In the genomic region with DNA sequence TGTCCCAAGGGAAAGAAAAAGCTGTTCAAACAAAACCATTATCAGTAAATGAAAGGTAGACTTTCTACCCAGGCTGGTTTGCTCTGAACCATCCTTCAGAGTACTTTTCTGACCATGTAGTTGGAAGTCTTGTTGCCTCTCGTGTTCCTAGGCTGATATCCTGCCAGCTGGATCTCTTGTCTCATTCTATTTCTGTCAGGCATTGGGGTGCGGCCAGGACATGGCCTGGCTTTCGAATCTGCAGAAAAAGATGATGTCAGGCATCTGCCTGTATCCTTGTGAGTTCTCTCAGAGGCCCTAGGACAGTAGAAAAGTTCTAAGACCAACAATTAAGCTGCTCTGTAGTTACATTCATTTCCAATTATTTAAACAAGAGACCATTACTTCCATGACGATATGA, we compare ENCODE assay signal across 22 mouse cellular contexts. TPM values are rescaled to one million over a fixed set of nuclear protein-coding genes. Genes with fewer than 3 reads are reported as not detected.
DNase-seq lines count a peak whose midpoint lies in the region; ATAC-seq and TF ChIP-seq lines count a peak whose summit lies in the region.
"Had no signal": no experiment of that assay in that cellular context is flagged by ENCODE, and none has a peak within 500 bp of the region (broad histone marks: within the 10 kb centered on the region; RNA-seq: fewer than 3 reads in every experiment).

No protein-coding gene starts in this region.

- ATAC-seq in hindbrain, postnatal 0 days = no peak
- ATAC-seq: activated CD4-positive, CD25-positive, alpha-beta regulatory T cell, adult 4 months; forebrain, embryonic 14.5 days; midbrain, embryonic 16.5 days had no signal

- no peaks in the 10 kb centered on the region for H3K36me3 ChIP-seq in hindbrain, postnatal 0 days (ENCODE audit: insufficient read depth, low read length)
- no peaks in the 10 kb centered on the region for H3K36me3 ChIP-seq in hindbrain, embryonic 10.5 days
- H3K36me3 ChIP-seq: embryonic facial prominence, embryonic 12.5 days; G1E; heart, embryonic 13.5 days; hindbrain, embryonic 12.5 days; limb, embryonic 13.5 days; liver, embryonic 13.5 days had no signal

- intact Hi-C loops in gastrocnemius, adult 2 months (cut with DNase I) = no loop called here
- intact Hi-C loops in heart, postnatal 14 days (cut with DNase I) = no loop called here

- DNase-seq in cerebellum, postnatal 14 days = peak; percentile 76 to 77
- DNase-seq in cerebellum, adult 11 months = no peak
- peak; percentile 29 for DNase-seq in hindbrain, postnatal 0 days (ENCODE audit: low spot score)
- no peak for DNase-seq in hindbrain, embryonic 10.5 days (ENCODE audit: low spot score)
- peak; percentile 63 for DNase-seq in gastrocnemius, adult 2 months
- DNase-seq in heart, postnatal 14 days = peak; percentile 43 to 66
- DNase-seq in layer of hippocampus, postnatal 25 days (ENCODE audit: extremely low spot score in 1 of 2, low spot score in 1 of 2) = no peak
- DNase-seq in urinary bladder, adult 18-20 months (ENCODE audit: low spot score in 2 of 2) = no peak
- DNase-seq: adrenal gland, postnatal 25 days; cerebellum, adult 2 months; liver, embryonic 13.5 days; spleen, adult 18-20 months; thymus, postnatal 36 days had no signal

- H3K27ac ChIP-seq in hindbrain, postnatal 0 days = no peak overlapping the region
- H3K27ac ChIP-seq in hindbrain, embryonic 10.5 days = no peak overlapping the region
- H3K27ac ChIP-seq in gastrocnemius, adult 2 months = no peak overlapping the region
- H3K27ac ChIP-seq: embryonic facial prominence, embryonic 12.5 days; heart, embryonic 13.5 days; hindbrain, embryonic 12.5 days; limb, embryonic 13.5 days; liver, embryonic 13.5 days; neural tube, embryonic 15.5 days had no signal

- no peak overlapping the region for H3K9ac ChIP-seq in hindbrain, postnatal 0 days (replicated peaks; ENCODE audit: low read length)
- H3K9ac ChIP-seq: embryonic facial prominence, embryonic 12.5 days; heart, embryonic 13.5 days; hindbrain, embryonic 12.5 days; limb, embryonic 13.5 days; liver, embryonic 13.5 days; neural tube, embryonic 15.5 days had no signal

- no peaks in the 10 kb centered on the region for H3K4me1 ChIP-seq in hindbrain, postnatal 0 days (ENCODE audit: insufficient read depth, low read length)
- no peaks in the 10 kb centered on the region for H3K4me1 ChIP-seq in hindbrain, embryonic 10.5 days (replicated peaks)
- H3K4me1 ChIP-seq: embryonic facial prominence, embryonic 12.5 days; heart, embryonic 13.5 days; hindbrain, embryonic 12.5 days; limb, embryonic 13.5 days; liver, embryonic 13.5 days; neural tube, embryonic 15.5 days had no signal

- no peak for TF ChIP-seq CTCF in hindbrain, postnatal 0 days (IDR thresholded peaks at IDR 0.05; ENCODE audit: low read depth)
- TF ChIP-seq CTCF in gastrocnemius, adult 2 months (IDR thresholded peaks at IDR 0.05) = no peak

- no peaks in the 10 kb centered on the region for H3K9me3 ChIP-seq in hindbrain, postnatal 0 days (ENCODE audit: low read length)
- H3K9me3 ChIP-seq in hindbrain, embryonic 10.5 days = no peaks in the 10 kb centered on the region
- H3K9me3 ChIP-seq: embryonic facial prominence, embryonic 12.5 days; G1E; heart, embryonic 13.5 days; hindbrain, embryonic 12.5 days; limb, embryonic 13.5 days; liver, embryonic 13.5 days; neural tube, embryonic 15.5 days had no signal

- H3K27me3 ChIP-seq in hindbrain, postnatal 0 days (ENCODE audit: insufficient read depth, low read length) = no peaks in the 10 kb centered on the region
- H3K27me3 ChIP-seq in hindbrain, embryonic 10.5 days (ENCODE audit: insufficient read depth, poor library complexity, severe bottlenecking) = peaks cover 11% of the 10 kb centered on the region
- H3K27me3 ChIP-seq: embryonic facial prominence, embryonic 12.5 days had no signal

- 59% methylated on average over 4 of the region's 4 CpGs for WGBS in hindbrain, postnatal 0 days
- WGBS in hindbrain, embryonic 10.5 days = 86% methylated on average over 4 of the region's 4 CpGs

- no peak overlapping the region for H3K4me2 ChIP-seq in hindbrain, postnatal 0 days (ENCODE audit: low read depth, low read length)
- H3K4me2 ChIP-seq: embryonic facial prominence, embryonic 12.5 days; heart, embryonic 13.5 days; hindbrain, embryonic 12.5 days; limb, embryonic 13.5 days; liver, embryonic 13.5 days; neural tube, embryonic 15.5 days had no signal

- no peak overlapping the region for H3K4me3 ChIP-seq in hindbrain, postnatal 0 days (ENCODE audit: low read length)
- no peak overlapping the region for H3K4me3 ChIP-seq in hindbrain, embryonic 10.5 days
- H3K4me3 ChIP-seq in gastrocnemius, adult 2 months = no peak overlapping the region
- H3K4me3 ChIP-seq: embryonic facial prominence, embryonic 12.5 days; heart, embryonic 13.5 days; hindbrain, embryonic 12.5 days; limb, embryonic 13.5 days; liver, embryonic 13.5 days; neural tube, embryonic 15.5 days had no signal

RNA-seq across cellular contexts. Expression of a gene that starts 8.8 kb away (rescaled TPM):
- 20.0 and 23.3 TPM in 2 replicates for total RNA-seq in hindbrain, postnatal 0 days (2014; rRNA removed)
- polyA plus RNA-seq in hindbrain, postnatal 0 days (2015; fragmentation: Nextera tagmentation; extraction: Ambion mirVana) = 9.3 and 10.1 TPM in 2 replicates
- polyA plus RNA-seq in hindbrain, embryonic 10.5 days (2016; fragmentation: Nextera tagmentation; extraction: Ambion mirVana) = 0.30 and 0.57 TPM in 2 replicates
- total RNA-seq in gastrocnemius, adult 2 months (2021) = under 1 TPM in 1 of 2 experiments, not detected in 1; 0.08 TPM
- total RNA-seq in heart, postnatal 14 days (2021) = not detected
- total RNA-seq in layer of hippocampus, postnatal 25 days (2021) = 1 to 10 TPM; 5.3 TPM
- polyA plus RNA-seq: G1E had no signal

Comparison
In these comparisons a context has a peak if more than half of its experiments do, and no peak if none do; other contexts are left out.
1. DNase-seq: peak in cerebellum, postnatal 14 days (2 of 2), hindbrain, postnatal 0 days (single experiment), gastrocnemius, adult 2 months (single experiment) and heart, postnatal 14 days (2 of 2); none in cerebellum, adult 11 months (single experiment), hindbrain, embryonic 10.5 days (single experiment), layer of hippocampus, postnatal 25 days (0 of 2) and urinary bladder, adult 18-20 months (0 of 2).
2. RNA of a gene that starts 8.8 kb away (total RNA-seq): 20.0 to 23.3 TPM in hindbrain, postnatal 0 days and 5.3 TPM in layer of hippocampus, postnatal 25 days; 0.08 TPM in gastrocnemius, adult 2 months and not detected in heart, postnatal 14 days; every median in the first group is over 4 times any median in the second.